Mouse (Mus musculus) cerebellum, adult 8-10 months (tissue): ENCODE measurements around the gene Rsc1a1.

Experiments
- DNase-seq: peaks from one replicate; pipeline ENCODE4 v3.0.0; 2022

Gene Rsc1a1

DNA sequence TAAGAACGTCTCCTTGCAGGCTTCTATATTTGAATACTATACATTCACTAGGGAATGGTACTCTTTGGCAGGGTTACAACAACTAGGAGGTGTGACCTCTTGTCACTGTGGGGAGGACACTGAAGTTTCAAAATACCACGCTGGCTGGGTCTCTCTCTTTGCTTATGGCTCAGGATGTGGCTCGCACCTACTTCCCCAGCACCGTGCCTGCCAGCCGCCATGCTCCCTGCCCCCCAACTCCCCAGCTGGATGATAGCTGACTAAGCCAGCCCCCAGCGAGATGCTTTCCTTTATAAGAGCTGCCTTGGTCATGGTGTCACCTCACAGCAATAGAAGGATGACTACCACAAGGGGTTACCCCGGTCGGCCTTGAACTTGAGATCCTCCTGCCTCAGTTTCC, 32.4 kb downstream of the Rsc1a1 start:
- no peak for DNase-seq

GRCm38 (mm10) chr4:141651944-141652343, 33.5 kb downstream of the Rsc1a1 start:
- DNase-seq = no peak

- DNase-seq = no peak
Measured at GRCm38 (mm10) chr4:141651286-141651685, 34.1 kb downstream of the Rsc1a1 start.

DNA sequence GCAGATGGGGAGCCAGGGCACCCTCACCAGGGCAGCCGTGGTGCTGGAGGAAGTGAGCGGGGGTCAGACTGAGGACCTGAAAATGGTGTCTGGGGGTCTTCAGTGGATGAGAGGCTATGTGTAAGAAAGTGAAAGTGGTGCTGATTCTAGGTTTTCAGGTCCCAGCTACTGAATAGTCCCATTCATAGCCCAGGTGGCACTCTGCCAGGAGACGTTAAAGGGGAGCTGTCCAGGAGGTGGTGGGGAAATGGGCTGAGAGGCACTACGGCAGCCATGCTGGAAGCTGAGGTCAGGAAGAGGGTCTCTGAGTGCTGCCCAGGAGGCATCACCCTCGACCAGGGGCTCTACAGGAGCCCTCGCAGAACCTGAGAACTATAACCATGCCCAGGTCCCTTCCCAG, 36.2 kb downstream of the Rsc1a1 start:
- DNase-seq = no peak

DNA sequence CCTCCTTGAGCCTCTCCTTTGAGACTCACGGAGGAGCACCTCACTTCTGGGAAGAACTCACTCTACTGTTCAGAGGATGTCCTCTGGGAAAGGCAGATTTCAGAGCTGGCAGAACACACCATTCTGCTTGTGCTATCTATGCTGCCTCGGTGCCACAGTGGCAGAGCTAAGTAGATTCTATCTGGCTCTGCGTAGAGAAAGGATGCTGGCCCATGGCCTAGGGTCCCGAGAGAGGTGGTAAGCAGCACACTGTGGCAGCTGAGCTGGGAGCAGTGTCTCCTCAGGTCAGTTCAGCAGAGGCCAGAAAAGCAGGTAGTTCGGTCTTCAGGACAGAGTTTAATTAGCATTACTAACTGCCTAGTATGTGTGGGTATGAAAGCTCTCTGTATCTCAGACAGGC, 37.1 kb downstream of the Rsc1a1 start:
- DNase-seq = no peak

DNA sequence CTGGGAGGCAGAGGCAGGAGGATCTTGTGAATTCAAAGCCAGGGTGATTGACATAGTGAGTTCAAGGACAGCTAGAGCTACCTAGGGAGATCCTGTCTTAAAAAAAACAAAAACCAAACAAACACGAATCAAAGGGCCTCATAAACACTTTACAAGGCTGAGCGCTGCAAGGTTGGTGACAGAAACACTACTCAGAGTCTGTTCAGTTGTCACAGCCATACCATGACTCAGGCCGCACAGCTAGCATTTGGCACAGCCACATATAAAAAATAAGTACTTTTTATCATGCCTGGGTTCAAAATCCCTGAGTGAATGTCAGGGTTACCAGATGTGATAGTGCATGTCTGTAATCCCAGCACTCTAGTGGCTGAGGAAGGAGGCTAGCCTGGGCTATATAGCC, 38.2 kb downstream of the Rsc1a1 start:
- no peak for DNase-seq

GRCm38 (mm10) chr4:141645988-141646387, 39.4 kb downstream of the Rsc1a1 start:
- no peak for DNase-seq

DNA sequence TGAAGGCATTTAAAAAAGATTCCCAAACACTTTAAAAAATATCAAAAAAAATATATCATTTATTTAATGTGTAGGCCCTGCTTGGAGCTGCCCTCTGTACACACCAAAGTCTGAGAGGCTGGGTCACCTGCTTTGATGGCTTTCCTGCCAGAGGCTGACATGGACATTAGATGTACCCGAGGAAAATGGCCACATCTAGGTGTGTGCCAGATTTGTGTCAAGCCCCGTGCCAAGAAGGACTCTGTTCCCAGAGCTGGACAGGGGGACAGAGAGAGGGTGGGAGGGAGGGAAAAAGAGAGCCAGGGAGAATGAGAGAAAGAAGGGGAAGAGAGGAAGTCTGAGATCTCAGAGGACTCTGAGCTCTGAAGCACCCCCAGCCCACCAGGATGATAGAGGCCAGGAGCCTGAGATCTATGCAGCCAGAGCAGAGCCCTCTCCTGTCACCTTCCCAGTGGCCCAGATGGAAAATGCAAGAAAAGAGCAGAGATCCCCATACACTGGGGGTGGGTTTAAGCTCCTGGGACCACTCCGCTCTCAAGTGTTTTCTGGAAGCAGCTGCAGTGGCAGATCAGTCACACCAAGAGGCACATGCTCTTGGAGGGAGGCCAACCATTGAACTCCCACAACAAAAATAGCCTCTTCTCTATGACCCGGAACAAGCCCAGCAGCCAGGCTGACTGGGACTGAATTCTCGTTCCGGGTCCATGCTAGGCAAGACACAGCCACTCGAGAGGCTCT, 42.1 kb downstream of the Rsc1a1 start:
- DNase-seq = peak; percentile 62

GRCm38 (mm10) chr4:141641961-141642811, 43.2 kb downstream of the Rsc1a1 start:
- no peak for DNase-seq

DNA sequence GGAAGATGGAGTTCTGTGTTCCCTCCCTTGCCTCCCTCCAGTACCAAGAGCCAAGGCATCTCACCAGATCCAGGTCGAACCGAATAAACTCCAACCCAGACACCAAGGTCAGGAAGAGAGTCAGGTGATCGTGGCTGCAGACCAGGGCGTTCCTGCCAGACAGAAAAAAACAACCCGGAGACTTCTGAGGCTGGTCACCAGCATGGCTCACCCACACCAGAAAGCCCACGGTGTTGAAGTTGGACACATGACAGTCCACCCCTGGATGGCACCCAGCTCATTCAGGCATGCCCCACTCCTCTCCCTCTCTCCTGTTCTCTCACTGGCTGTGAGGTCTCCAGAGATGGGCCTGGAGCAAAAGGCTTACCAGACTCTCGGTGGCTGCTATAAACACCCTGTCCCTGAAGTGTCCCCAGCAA, 44.0 kb downstream of the Rsc1a1 start:
- no peak for DNase-seq

DNA sequence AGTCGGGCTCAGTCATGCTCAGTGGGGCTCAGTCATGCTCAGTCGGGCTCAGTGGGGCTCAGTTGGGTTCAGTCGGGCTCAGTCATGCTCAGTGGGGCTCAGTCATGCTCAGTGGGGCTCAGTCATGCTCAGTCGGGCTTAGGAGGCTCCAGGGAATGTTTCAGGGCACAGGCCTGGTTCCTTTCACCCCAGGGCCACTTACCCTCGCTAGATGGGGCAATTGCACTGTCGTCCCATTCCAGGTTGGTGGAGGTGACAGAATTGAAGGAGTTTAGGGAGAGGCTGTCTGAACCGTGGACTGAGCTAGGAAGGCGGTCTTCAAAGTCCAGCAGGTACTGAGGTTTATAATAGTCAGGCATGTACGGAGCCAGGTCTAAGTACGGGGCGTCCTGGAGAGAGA, 45.9 kb downstream of the Rsc1a1 start:
- DNase-seq = no peak

- DNase-seq = no peak
Measured at GRCm38 (mm10) chr4:141636693-141637092, 48.7 kb downstream of the Rsc1a1 start.

- DNase-seq = no peak
Measured at GRCm38 (mm10) chr4:141635991-141636390, 49.4 kb downstream of the Rsc1a1 start.
